In the genomic region with DNA sequence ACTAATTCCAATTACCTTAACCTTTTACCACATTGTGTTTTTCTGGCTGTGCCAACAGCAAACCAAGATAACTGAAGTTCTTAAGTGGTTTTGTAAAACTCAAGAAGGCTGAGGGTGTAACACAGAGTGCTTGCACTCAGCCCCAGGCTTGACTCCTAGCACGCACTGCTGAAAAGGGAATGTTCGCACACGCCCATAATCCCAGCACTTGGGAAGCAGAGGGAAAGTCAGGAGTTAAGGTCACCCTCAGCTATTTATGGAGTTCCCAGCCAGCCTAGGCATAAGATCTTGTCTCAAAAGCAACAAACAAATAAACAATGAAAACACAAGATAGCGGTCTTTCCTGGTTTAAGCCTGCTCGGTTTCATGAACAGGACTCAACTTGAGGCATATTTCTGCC, we compare ENCODE assay signal across 12 mouse cellular contexts.
"Had no signal": no experiment of that assay in that cellular context is flagged by ENCODE, and none has a peak within 500 bp of the region (broad histone marks: within the 10 kb centered on the region; RNA-seq: fewer than 3 reads in every experiment).

No protein-coding gene starts in this region.

- ATAC-seq: liver, embryonic 12.5 days had no signal

- H3K36me3 ChIP-seq: limb, embryonic 15.5 days; liver, embryonic 12.5 days; midbrain, embryonic 10.5 days; neural tube, embryonic 15.5 days had no signal

- H3K4me1 ChIP-seq: midbrain, embryonic 10.5 days; neural tube, embryonic 15.5 days had no signal

- H3K27ac ChIP-seq: left cerebral cortex, adult 2 months; limb, embryonic 15.5 days; liver, embryonic 12.5 days; midbrain, embryonic 10.5 days; neural tube, embryonic 15.5 days had no signal

- H3K9ac ChIP-seq: limb, embryonic 15.5 days; liver, embryonic 12.5 days; lung, embryonic 14.5 days; neural tube, embryonic 15.5 days had no signal

- H3K27me3 ChIP-seq: limb, embryonic 15.5 days; liver, embryonic 12.5 days; neural tube, embryonic 15.5 days had no signal

- H3K4me2 ChIP-seq: limb, embryonic 15.5 days; liver, embryonic 12.5 days; lung, embryonic 14.5 days; neural tube, embryonic 15.5 days had no signal

- H3K9me3 ChIP-seq: limb, embryonic 15.5 days; liver, embryonic 12.5 days; midbrain, embryonic 10.5 days; neural tube, embryonic 15.5 days had no signal

- H3K4me3 ChIP-seq: left cerebral cortex, adult 2 months; limb, embryonic 15.5 days; liver, embryonic 12.5 days; midbrain, embryonic 10.5 days; myocyte; neural tube, embryonic 15.5 days had no signal

- DNase-seq: kidney, postnatal 25 days; lung, embryonic 14.5 days; midbrain, embryonic 14.5 days; right cerebral cortex, adult 18-20 months; right cerebral cortex, postnatal 25 days; thymus, postnatal 4 days had no signal
